Mouse (Mus musculus): Measurements from ENCODE around the gene Prr36. TPM values are rescaled to one million over a fixed set of nuclear protein-coding genes. Genes with fewer than 3 reads are reported as not detected.

Gene Prr36
- polyA plus RNA-seq, 1 experiment from 2014 or later = 47.7 TPM

GRCm38 (mm10) chr8:4212809-4213209 lies 4.5 kb downstream of the Prr36 start:
- peak overlapping the region; percentile 49 for H3K4me3 ChIP-seq (replicated peaks; ENCODE audit: low read length)
- H3K9ac ChIP-seq (replicated peaks; ENCODE audit: low read depth, low read length) = peak overlapping the region; percentile 62
- H3K9me3 ChIP-seq (ENCODE audit: control insufficient read depth, low read length) = 0 out of 2 replicates have a peak, but pooled peaks cover 3% of the 10 kb centered on the region
- peaks cover 17% of the 10 kb centered on the region for H3K36me3 ChIP-seq (ENCODE audit: control insufficient read depth, insufficient read depth)
- peaks cover 35% of the 10 kb centered on the region for H3K4me1 ChIP-seq (replicated peaks; ENCODE audit: control insufficient read depth, insufficient read depth, low read length)
- H3K27ac ChIP-seq (ENCODE audit: low read length) = peak overlapping the region; percentile 16; the same call in 1 of the 2 replicates
- H3K27me3 ChIP-seq (replicated peaks; ENCODE audit: control insufficient read depth, insufficient read depth, low read length) = no peaks in the 10 kb centered on the region
- ATAC-seq = peak; percentile 1; the same call in 1 of the 2 replicates
- under 1% methylated on average over 25 of the region's 25 CpGs for WGBS
- peak overlapping the region; percentile 96 for H3K4me2 ChIP-seq (ENCODE audit: low read length)

- peaks cover 19% of the 10 kb centered on the region for H3K36me3 ChIP-seq (ENCODE audit: control insufficient read depth, insufficient read depth)
- H3K27ac ChIP-seq (ENCODE audit: low read length) = no peak overlapping the region
- WGBS = 62% methylated on average over 6 of the region's 6 CpGs
- H3K4me1 ChIP-seq (replicated peaks; ENCODE audit: control insufficient read depth, insufficient read depth, low read length) = peaks cover 48% of the 10 kb centered on the region
- no peak for ATAC-seq
- H3K27me3 ChIP-seq (replicated peaks; ENCODE audit: control insufficient read depth, insufficient read depth, low read length) = no peaks in the 10 kb centered on the region
- no peak overlapping the region for H3K4me2 ChIP-seq (ENCODE audit: low read length)
- 0 out of 2 replicates have a peak, but pooled peaks cover 3% of the 10 kb centered on the region for H3K9me3 ChIP-seq (ENCODE audit: control insufficient read depth, low read length)
- no peak overlapping the region for H3K9ac ChIP-seq (replicated peaks; ENCODE audit: low read depth, low read length)
- no peak overlapping the region for H3K4me3 ChIP-seq (replicated peaks; ENCODE audit: low read length)
Measured at GRCm38 (mm10) chr8:4211097-4211496, 6.2 kb downstream of the Prr36 start.

GRCm38 (mm10) chr8:4207016-4207350 lies 10.3 kb downstream of the Prr36 start:
- H3K9ac ChIP-seq (replicated peaks; ENCODE audit: low read depth, low read length) = no peak overlapping the region
- 47% methylated on average over 2 of the region's 2 CpGs for WGBS
- H3K4me2 ChIP-seq (ENCODE audit: low read length) = no peak overlapping the region
- peaks cover 4% of the 10 kb centered on the region; the same call in 1 of the 2 replicates for H3K27me3 ChIP-seq (replicated peaks; ENCODE audit: control insufficient read depth, insufficient read depth, low read length)
- H3K9me3 ChIP-seq (ENCODE audit: control insufficient read depth, low read length) = 0 out of 2 replicates have a peak, but pooled peaks cover 3% of the 10 kb centered on the region
- H3K27ac ChIP-seq (ENCODE audit: low read length) = no peak overlapping the region
- peaks cover 27% of the 10 kb centered on the region for H3K36me3 ChIP-seq (ENCODE audit: control insufficient read depth, insufficient read depth)
- peaks cover 15% of the 10 kb centered on the region for H3K4me1 ChIP-seq (replicated peaks; ENCODE audit: control insufficient read depth, insufficient read depth, low read length)
- no peak for ATAC-seq
- no peak overlapping the region for H3K4me3 ChIP-seq (replicated peaks; ENCODE audit: low read length)

- H3K4me2 ChIP-seq (ENCODE audit: low read length) = 0 out of 2 replicates have a peak overlapping the region, but pooled peaks have one; percentile 5
- no peak overlapping the region for H3K27ac ChIP-seq (ENCODE audit: low read length)
- H3K9me3 ChIP-seq (ENCODE audit: control insufficient read depth, low read length) = 0 out of 2 replicates have a peak, but pooled peaks cover 3% of the 10 kb centered on the region
- peaks cover 27% of the 10 kb centered on the region for H3K36me3 ChIP-seq (ENCODE audit: control insufficient read depth, insufficient read depth)
- H3K4me1 ChIP-seq (replicated peaks; ENCODE audit: control insufficient read depth, insufficient read depth, low read length) = peaks cover 15% of the 10 kb centered on the region
- peak overlapping the region; percentile 29 for H3K9ac ChIP-seq (replicated peaks; ENCODE audit: low read depth, low read length)
- peaks cover 4% of the 10 kb centered on the region; the same call in 1 of the 2 replicates for H3K27me3 ChIP-seq (replicated peaks; ENCODE audit: control insufficient read depth, insufficient read depth, low read length)
- ATAC-seq = no peak
- 15% methylated on average over 43 of the region's 44 CpGs for WGBS
- no peak overlapping the region for H3K4me3 ChIP-seq (replicated peaks; ENCODE audit: low read length)
Measured at GRCm38 (mm10) chr8:4206182-4207015, 10.9 kb downstream of the Prr36 start.

GRCm38 (mm10) chr8:4205246-4206123 lies 11.8 kb downstream of the Prr36 start:
- Histone ChIP-seq H3K9ac (replicated peaks; ENCODE audit: low read depth, low read length) (no peak overlapping the region), H3K27me3 (replicated peaks; ENCODE audit: control insufficient read depth, insufficient read depth, low read length) (peaks cover 4% of the 10 kb centered on the region; the same call in 1 of the 2 replicates), H3K27ac (ENCODE audit: low read length) (no peak overlapping the region), H3K4me2 (ENCODE audit: low read length) (no peak overlapping the region), H3K36me3 (ENCODE audit: control insufficient read depth, insufficient read depth) (peaks cover 24% of the 10 kb centered on the region), H3K4me1 (replicated peaks; ENCODE audit: control insufficient read depth, insufficient read depth, low read length) (peaks cover 15% of the 10 kb centered on the region), H3K4me3 (replicated peaks; ENCODE audit: low read length) (no peak overlapping the region), H3K9me3 (ENCODE audit: control insufficient read depth, low read length) (0 out of 2 replicates have a peak, but pooled peaks cover 3% of the 10 kb centered on the region)
- ATAC-seq = no peak
- 24% methylated on average over 38 of the region's 38 CpGs for whole genome bisulfite sequencing

GRCm38 (mm10) chr8:4201321-4201720 lies 15.9 kb downstream of the Prr36 start:
- peaks cover 4% of the 10 kb centered on the region for H3K4me1 ChIP-seq (replicated peaks; ENCODE audit: control insufficient read depth, insufficient read depth, low read length)
- no peaks in the 10 kb centered on the region for H3K9me3 ChIP-seq (ENCODE audit: control insufficient read depth, low read length)
- H3K36me3 ChIP-seq (ENCODE audit: control insufficient read depth, insufficient read depth) = peaks cover 16% of the 10 kb centered on the region
- no peak for ATAC-seq
- 50% methylated on average over 2 of the region's 2 CpGs for WGBS
- no peak overlapping the region for H3K27ac ChIP-seq (ENCODE audit: low read length)
- H3K9ac ChIP-seq (replicated peaks; ENCODE audit: low read depth, low read length) = no peak overlapping the region
- no peak overlapping the region for H3K4me2 ChIP-seq (ENCODE audit: low read length)
- H3K27me3 ChIP-seq (replicated peaks; ENCODE audit: control insufficient read depth, insufficient read depth, low read length) = peaks cover 4% of the 10 kb centered on the region; the same call in 1 of the 2 replicates
- H3K4me3 ChIP-seq (replicated peaks; ENCODE audit: low read length) = no peak overlapping the region

GRCm38 (mm10) chr8:4193588-4193894 lies 23.7 kb downstream of the Prr36 start:
- no peak overlapping the region for H3K4me2 ChIP-seq (ENCODE audit: low read length)
- H3K27me3 ChIP-seq (replicated peaks; ENCODE audit: control insufficient read depth, insufficient read depth, low read length) = no peaks in the 10 kb centered on the region

GRCm38 (mm10) chr8:4192807-4193587 lies 24.3 kb downstream of the Prr36 start:
- Histone ChIP-seq H3K27me3 (replicated peaks; ENCODE audit: control insufficient read depth, insufficient read depth, low read length) (no peaks in the 10 kb centered on the region), H3K27ac (ENCODE audit: low read length) (peak overlapping the region; percentile 68), H3K4me1 (replicated peaks; ENCODE audit: control insufficient read depth, insufficient read depth, low read length) (peaks cover 16% of the 10 kb centered on the region), H3K9ac (replicated peaks; ENCODE audit: low read depth, low read length) (no peak overlapping the region; the same call in 1 of the 2 replicates), H3K4me3 (replicated peaks; ENCODE audit: low read length) (no peak overlapping the region), H3K36me3 (ENCODE audit: control insufficient read depth, insufficient read depth) (peaks cover 10% of the 10 kb centered on the region; the same call in 1 of the 2 replicates), H3K4me2 (ENCODE audit: low read length) (peak overlapping the region; percentile 5; the same call in 1 of the 2 replicates), H3K9me3 (ENCODE audit: control insufficient read depth, low read length) (no peaks in the 10 kb centered on the region)
- peak; percentile 77 for ATAC-seq
- 3% methylated on average over 18 of the region's 18 CpGs for WGBS

More at GRCm38 (mm10) chr8:4193588-4193894, 23.7 kb downstream of the Prr36 start:
- Histone ChIP-seq H3K9me3 (ENCODE audit: control insufficient read depth, low read length) (no peaks in the 10 kb centered on the region), H3K9ac (replicated peaks; ENCODE audit: low read depth, low read length) (no peak overlapping the region), H3K4me3 (replicated peaks; ENCODE audit: low read length) (no peak overlapping the region), H3K27ac (ENCODE audit: low read length) (no peak overlapping the region), H3K36me3 (ENCODE audit: control insufficient read depth, insufficient read depth) (peaks cover 7% of the 10 kb centered on the region; the same call in 1 of the 2 replicates), H3K4me1 (replicated peaks; ENCODE audit: control insufficient read depth, insufficient read depth, low read length) (peaks cover 16% of the 10 kb centered on the region)
- peak; percentile 14 for ATAC-seq
- 51% methylated on average over 7 of the region's 7 CpGs for WGBS
